Mouse (Mus musculus) kidney, postnatal 25 days (tissue): ENCODE measurements around the gene Gm10638.
A peak's percentile ranks its signal among the peaks of the same experiment; 100 is the strongest.

ENCODE experiments used
- DNase-seq, 2 experiments: peaks; one replicate each; pipeline ENCODE4 v3.0.0; 2021; ENCODE audit warnings: mixed read lengths in 2 of 2

Gene Gm10638

GRCm38 (mm10) chr8:86745221-86745934 is at the start of gene Gm10638, which contains the start of gene Siah1a:
Gene Gm10638, plus strand, starts transcription at chr8:86745699.
Gene Siah1a, minus strand, starts transcription at chr8:86745934.
- DNase-seq: peak; percentile 74 to 76

GRCm38 (mm10) chr8:86695703-86696102 is 49.8 kb upstream of the Gm10638 start:
- DNase-seq: no peak

GRCm38 (mm10) chr8:86698811-86699421 is 46.6 kb upstream of the Gm10638 start:
- DNase-seq: no peak

- no peak for DNase-seq
Measured at GRCm38 (mm10) chr8:86699471-86699870, 46.0 kb upstream of the Gm10638 start.

GRCm38 (mm10) chr8:86702453-86702852 is 43.0 kb upstream of the Gm10638 start:
- no peak for DNase-seq

GRCm38 (mm10) chr8:86705317-86705716 is 40.2 kb upstream of the Gm10638 start:
- DNase-seq: no peak

GRCm38 (mm10) chr8:86706756-86707155 is 38.7 kb upstream of the Gm10638 start:
- no peak for DNase-seq

- DNase-seq: no peak
Measured at GRCm38 (mm10) chr8:86707873-86708272, 37.6 kb upstream of the Gm10638 start.

- no peak for DNase-seq
Measured at GRCm38 (mm10) chr8:86712594-86712993, 32.9 kb upstream of the Gm10638 start.

GRCm38 (mm10) chr8:86713407-86714188 is 31.9 kb upstream of the Gm10638 start:
- DNase-seq: no peak

- no peak for DNase-seq
Measured at GRCm38 (mm10) chr8:86718332-86718994, 27.0 kb upstream of the Gm10638 start.

GRCm38 (mm10) chr8:86719368-86719767 is 26.1 kb upstream of the Gm10638 start:
- no peak for DNase-seq

GRCm38 (mm10) chr8:86720756-86721459 is 24.6 kb upstream of the Gm10638 start:
- peak in 1 of 2 experiments; percentile 18 for DNase-seq

GRCm38 (mm10) chr8:86721490-86721889 is 24.0 kb upstream of the Gm10638 start:
- no peak for DNase-seq

GRCm38 (mm10) chr8:86726959-86727358 is 18.5 kb upstream of the Gm10638 start:
- DNase-seq: no peak

- DNase-seq: peak; percentile 35 to 66
Measured at GRCm38 (mm10) chr8:86728224-86728950, 17.1 kb upstream of the Gm10638 start.

- DNase-seq: no peak
Measured at GRCm38 (mm10) chr8:86730303-86730702, 15.2 kb upstream of the Gm10638 start.

GRCm38 (mm10) chr8:86730860-86731259 is 14.6 kb upstream of the Gm10638 start:
- DNase-seq: no peak

- DNase-seq: no peak
Measured at GRCm38 (mm10) chr8:86734171-86734570, 11.3 kb upstream of the Gm10638 start.

- DNase-seq: no peak
Measured at GRCm38 (mm10) chr8:86734954-86735353, 10.5 kb upstream of the Gm10638 start.

GRCm38 (mm10) chr8:86735446-86736111 is 9.9 kb upstream of the Gm10638 start:
- DNase-seq: no peak
